Mouse (Mus musculus): ENCODE measurements around the gene Zfp706. TPM values are rescaled to one million over a fixed set of nuclear protein-coding genes. Genes with fewer than 3 reads are reported as not detected.

Zfp706 gene
- polyA plus RNA-seq, 1 experiment from 2014 or later: 182 TPM

- H3K4me3 ChIP-seq (replicated peaks): no peak overlapping the region
- H3K9ac ChIP-seq: no peak overlapping the region
- no peaks in the 10 kb centered on the region for H3K36me3 ChIP-seq (replicated peaks)
- no peak for ATAC-seq (ENCODE audit: insufficient read depth)
- H3K9me3 ChIP-seq (replicated peaks): no peaks in the 10 kb centered on the region
- no peaks in the 10 kb centered on the region for H3K27me3 ChIP-seq
- no peak overlapping the region for H3K27ac ChIP-seq (replicated peaks)
- no peak overlapping the region for H3K4me2 ChIP-seq
- peaks cover 36% of the 10 kb centered on the region for H3K4me1 ChIP-seq (replicated peaks)
- WGBS (ENCODE audit: insufficient replicate concordance): 60% methylated on average over 8 of the region's 8 CpGs
Observed at GRCm38 (mm10) chr15:36977823-36978222, 29.8 kb downstream of the Zfp706 start.

- Histone ChIP-seq H3K27ac (replicated peaks) (no peak overlapping the region), H3K4me1 (replicated peaks) (peaks cover 36% of the 10 kb centered on the region)
- WGBS (ENCODE audit: insufficient replicate concordance): 57% methylated on average over 5 of the region's 5 CpGs
Observed at GRCm38 (mm10) chr15:36975690-36976089, 31.9 kb downstream of the Zfp706 start.

GRCm38 (mm10) chr15:36975256-36975620, 32.3 kb downstream of the Zfp706 start:
- no peaks in the 10 kb centered on the region for H3K36me3 ChIP-seq (replicated peaks)
- 44% methylated on average over 2 of the region's 2 CpGs for WGBS (ENCODE audit: insufficient replicate concordance)
- H3K4me2 ChIP-seq: no peak overlapping the region
- H3K9ac ChIP-seq: no peak overlapping the region
- H3K4me1 ChIP-seq (replicated peaks): peaks cover 33% of the 10 kb centered on the region
- no peaks in the 10 kb centered on the region for H3K27me3 ChIP-seq
- no peak overlapping the region for H3K27ac ChIP-seq (replicated peaks)
- no peak overlapping the region for H3K4me3 ChIP-seq (replicated peaks)
- H3K9me3 ChIP-seq (replicated peaks): no peaks in the 10 kb centered on the region
- no peak for ATAC-seq (ENCODE audit: insufficient read depth)

More at GRCm38 (mm10) chr15:36975690-36976089, 31.9 kb downstream of the Zfp706 start:
- Histone ChIP-seq H3K9me3 (replicated peaks) (no peaks in the 10 kb centered on the region), H3K4me2 (no peak overlapping the region), H3K4me3 (replicated peaks) (no peak overlapping the region), H3K36me3 (replicated peaks) (no peaks in the 10 kb centered on the region), H3K9ac (no peak overlapping the region), H3K27me3 (no peaks in the 10 kb centered on the region)
- ATAC-seq (ENCODE audit: insufficient read depth): no peak

GRCm38 (mm10) chr15:36974614-36975255, 32.8 kb downstream of the Zfp706 start:
- 17% methylated on average over 6 of the region's 6 CpGs for WGBS (ENCODE audit: insufficient replicate concordance)
- Histone ChIP-seq H3K4me2 (no peak overlapping the region), H3K4me1 (replicated peaks) (peaks cover 28% of the 10 kb centered on the region), H3K4me3 (replicated peaks) (no peak overlapping the region), H3K36me3 (replicated peaks) (no peaks in the 10 kb centered on the region), H3K27ac (replicated peaks) (no peak overlapping the region; the same call in 1 of the 2 replicates), H3K9ac (no peak overlapping the region), H3K27me3 (no peaks in the 10 kb centered on the region), H3K9me3 (replicated peaks) (no peaks in the 10 kb centered on the region)
- ATAC-seq (ENCODE audit: insufficient read depth): peak; percentile 47

GRCm38 (mm10) chr15:36973714-36974113, 33.9 kb downstream of the Zfp706 start:
- Histone ChIP-seq H3K27me3 (peaks cover 4% of the 10 kb centered on the region; the same call in 1 of the 2 replicates), H3K9me3 (replicated peaks) (no peaks in the 10 kb centered on the region), H3K4me1 (replicated peaks) (peaks cover 19% of the 10 kb centered on the region), H3K27ac (replicated peaks) (no peak overlapping the region), H3K36me3 (replicated peaks) (no peaks in the 10 kb centered on the region), H3K4me3 (replicated peaks) (no peak overlapping the region), H3K4me2 (no peak overlapping the region), H3K9ac (no peak overlapping the region)
- 28% methylated on average over 7 of the region's 7 CpGs for WGBS (ENCODE audit: insufficient replicate concordance)
- no peak for ATAC-seq (ENCODE audit: insufficient read depth)

- Histone ChIP-seq H3K36me3 (replicated peaks) (no peaks in the 10 kb centered on the region), H3K4me2 (no peak overlapping the region), H3K27ac (replicated peaks) (no peak overlapping the region), H3K9me3 (replicated peaks) (no peaks in the 10 kb centered on the region), H3K27me3 (peaks cover 4% of the 10 kb centered on the region; the same call in 1 of the 2 replicates), H3K4me3 (replicated peaks) (no peak overlapping the region), H3K9ac (no peak overlapping the region), H3K4me1 (replicated peaks) (peaks cover 18% of the 10 kb centered on the region)
- 45% methylated on average over 6 of the region's 6 CpGs for whole genome bisulfite sequencing (ENCODE audit: insufficient replicate concordance)
- no peak for ATAC-seq (ENCODE audit: insufficient read depth)
Observed at GRCm38 (mm10) chr15:36973290-36973689, 34.3 kb downstream of the Zfp706 start.

GRCm38 (mm10) chr15:36969794-36970193, 37.8 kb downstream of the Zfp706 start:
- H3K27ac ChIP-seq (replicated peaks): no peak overlapping the region
- no peak overlapping the region for H3K4me2 ChIP-seq
- H3K9me3 ChIP-seq (replicated peaks): no peaks in the 10 kb centered on the region
- no peak overlapping the region for H3K4me3 ChIP-seq (replicated peaks)
- no peak overlapping the region for H3K9ac ChIP-seq
- 73% methylated on average over 5 of the region's 5 CpGs for WGBS (ENCODE audit: insufficient replicate concordance)
- peaks cover 16% of the 10 kb centered on the region for H3K4me1 ChIP-seq (replicated peaks)
- peaks cover 23% of the 10 kb centered on the region for H3K27me3 ChIP-seq
- H3K36me3 ChIP-seq (replicated peaks): no peaks in the 10 kb centered on the region
- ATAC-seq (ENCODE audit: insufficient read depth): no peak

- Histone ChIP-seq H3K27me3 (peaks cover 23% of the 10 kb centered on the region), H3K27ac (replicated peaks) (no peak overlapping the region), H3K36me3 (replicated peaks) (no peaks in the 10 kb centered on the region), H3K4me3 (replicated peaks) (no peak overlapping the region), H3K9ac (no peak overlapping the region), H3K4me2 (no peak overlapping the region), H3K9me3 (replicated peaks) (no peaks in the 10 kb centered on the region), H3K4me1 (replicated peaks) (peaks cover 3% of the 10 kb centered on the region; the same call in 1 of the 2 replicates)
- ATAC-seq (ENCODE audit: insufficient read depth): no peak
- 34% methylated on average over 1 of the region's 1 CpGs for WGBS (ENCODE audit: insufficient replicate concordance)
Observed at GRCm38 (mm10) chr15:36968295-36968694, 39.3 kb downstream of the Zfp706 start.

GRCm38 (mm10) chr15:36967381-36968211, 40.0 kb downstream of the Zfp706 start:
- Histone ChIP-seq H3K9ac (no peak overlapping the region), H3K4me2 (no peak overlapping the region), H3K36me3 (replicated peaks) (no peaks in the 10 kb centered on the region), H3K27ac (replicated peaks) (no peak overlapping the region), H3K27me3 (peaks cover 23% of the 10 kb centered on the region), H3K4me1 (replicated peaks) (no peaks in the 10 kb centered on the region), H3K4me3 (replicated peaks) (no peak overlapping the region), H3K9me3 (replicated peaks) (no peaks in the 10 kb centered on the region)
- 39% methylated on average over 24 of the region's 24 CpGs for WGBS (ENCODE audit: insufficient replicate concordance)
- no peak for ATAC-seq (ENCODE audit: insufficient read depth)

GRCm38 (mm10) chr15:36966940-36967339, 40.6 kb downstream of the Zfp706 start:
- ATAC-seq (ENCODE audit: insufficient read depth): no peak
- H3K36me3 ChIP-seq (replicated peaks): no peaks in the 10 kb centered on the region
- 25% methylated on average over 7 of the region's 7 CpGs for WGBS (ENCODE audit: insufficient replicate concordance)

GRCm38 (mm10) chr15:36966466-36966865, 41.1 kb downstream of the Zfp706 start:
- 57% methylated on average over 2 of the region's 2 CpGs for WGBS (ENCODE audit: insufficient replicate concordance)
- H3K27me3 ChIP-seq: peaks cover 23% of the 10 kb centered on the region
- no peak overlapping the region for H3K4me3 ChIP-seq (replicated peaks)
- no peaks in the 10 kb centered on the region for H3K4me1 ChIP-seq (replicated peaks)
- H3K9me3 ChIP-seq (replicated peaks): no peaks in the 10 kb centered on the region
- no peaks in the 10 kb centered on the region for H3K36me3 ChIP-seq (replicated peaks)
- no peak overlapping the region for H3K4me2 ChIP-seq
- H3K27ac ChIP-seq (replicated peaks): no peak overlapping the region
- ATAC-seq (ENCODE audit: insufficient read depth): no peak
- no peak overlapping the region for H3K9ac ChIP-seq

More at GRCm38 (mm10) chr15:36966940-36967339, 40.6 kb downstream of the Zfp706 start:
- H3K9ac ChIP-seq: no peak overlapping the region
- no peaks in the 10 kb centered on the region for H3K4me1 ChIP-seq (replicated peaks)
- H3K9me3 ChIP-seq (replicated peaks): no peaks in the 10 kb centered on the region
- peaks cover 23% of the 10 kb centered on the region for H3K27me3 ChIP-seq
- H3K4me3 ChIP-seq (replicated peaks): no peak overlapping the region
- H3K4me2 ChIP-seq: no peak overlapping the region
- no peak overlapping the region for H3K27ac ChIP-seq (replicated peaks)

Measured in liver, embryonic 15.5 days (tissue).